Mouse (Mus musculus): ENCODE results near the gene Plin3.

- TF ChIP-seq CTCF (IDR thresholded peaks at IDR 0.05; ENCODE audit: control insufficient read depth, insufficient read depth, insufficient replicate concordance, low read depth, low read length) (no peak), POLR2A (IDR thresholded peaks at IDR 0.05; ENCODE audit: control insufficient read depth, low read depth, low read length) (no peak)
Measured at GRCm38 (mm10) chr17:56281193-56281592, 11.5 kb downstream of the Plin3 start.

All from testis, adult 2 months (tissue).